Mouse (Mus musculus) retina, postnatal 1 day (tissue): Measurements from ENCODE around the gene Zfp982.
"Not testable (repeated sequence)": the region's sequence is repeated elsewhere in the genome, so short reads cannot be mapped to it uniquely, and the experiment has no call there.

Source experiments
- DNase-seq: peaks from one replicate; pipeline ENCODE4 v3.0.0-alpha.2; 2012

The Zfp982 gene

DNA sequence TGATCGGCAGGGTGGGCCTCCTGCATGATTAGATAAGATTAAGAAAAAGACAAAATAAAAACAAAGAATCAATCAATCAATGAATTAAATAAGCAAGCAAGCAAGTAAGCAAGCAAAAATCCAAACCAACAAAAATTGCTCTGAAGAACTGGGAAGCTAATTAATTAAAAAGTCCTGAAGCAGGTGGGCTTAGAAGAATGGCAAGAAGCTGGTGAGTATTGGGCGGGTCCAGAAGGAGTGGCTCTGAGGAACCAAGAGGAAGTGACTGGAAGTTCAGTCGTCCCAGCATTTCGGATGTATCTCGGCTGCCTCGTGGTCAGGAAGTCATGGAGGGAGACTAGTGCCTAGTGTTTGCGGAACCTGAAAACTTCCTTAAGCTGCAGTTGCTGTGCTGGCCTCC is at the start of gene Zfp982:
Gene Zfp982 (plus strand): TSS at position 301 of the 400 bp plus-strand sequence.
- DNase-seq: not testable (repeated sequence)

DNA sequence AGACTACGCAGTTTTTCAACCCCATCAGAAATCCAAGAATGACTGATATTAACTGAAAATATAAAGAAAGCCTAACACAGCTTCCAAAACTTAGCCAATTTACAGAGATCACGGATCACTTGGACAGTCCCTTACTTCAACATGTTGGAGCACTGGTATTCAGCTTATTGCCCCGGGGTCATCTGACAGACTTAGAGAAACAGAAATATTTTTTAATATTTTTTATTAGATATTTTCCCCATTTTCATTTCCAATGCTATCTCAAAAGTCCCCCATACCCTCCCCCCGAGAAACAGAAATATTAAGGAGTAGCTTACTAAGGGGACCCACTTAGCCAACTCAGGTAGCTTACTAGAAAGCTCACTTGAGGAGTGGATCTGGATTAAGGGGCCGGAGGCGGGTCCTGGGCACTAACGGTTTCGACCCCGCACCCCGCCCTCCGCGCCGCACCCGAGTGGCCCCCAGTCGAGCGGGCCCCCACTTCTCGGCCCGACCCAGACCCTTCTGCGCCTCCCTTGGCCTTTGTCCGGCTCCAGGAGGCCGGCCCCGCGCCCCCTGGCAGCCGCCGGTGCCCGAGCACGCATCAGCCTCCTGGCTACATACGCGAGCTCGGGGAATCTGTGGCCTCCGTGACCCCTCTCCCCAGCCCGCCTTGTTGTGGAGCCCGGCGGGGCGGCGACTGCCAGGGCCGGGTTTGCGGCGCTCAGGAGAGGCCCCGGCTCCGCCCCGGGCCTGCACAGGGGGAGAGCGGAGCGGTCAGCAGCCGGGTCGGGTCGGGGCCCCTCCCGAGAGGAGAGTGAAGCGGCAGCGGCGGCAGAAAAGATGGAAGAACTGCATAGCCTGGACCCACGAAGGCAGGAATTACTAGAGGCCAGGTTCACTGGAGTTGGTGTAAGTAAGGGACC is 49.3 kb upstream of the Zfp982 start:
- DNase-seq: peak; percentile 83

DNA sequence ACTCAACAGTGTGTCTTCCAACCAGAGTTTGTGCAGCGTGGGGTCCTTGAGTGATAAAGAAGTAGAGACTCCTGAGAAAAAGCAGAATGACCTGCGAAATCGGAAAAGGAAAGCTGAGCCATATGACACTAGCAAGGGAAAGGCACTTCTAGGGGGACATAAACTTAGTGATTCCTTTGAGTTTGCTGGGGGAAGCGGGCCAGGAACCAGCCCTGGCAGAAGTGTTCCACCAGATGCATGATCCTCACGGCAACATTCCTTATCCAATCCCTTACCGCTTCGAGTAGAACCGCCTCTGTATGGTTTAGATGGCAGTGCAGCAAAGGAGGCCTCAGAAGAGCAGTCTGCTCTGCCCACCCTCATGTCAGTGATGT is 48.7 kb upstream of the Zfp982 start:
- DNase-seq: not testable (repeated sequence)

DNA sequence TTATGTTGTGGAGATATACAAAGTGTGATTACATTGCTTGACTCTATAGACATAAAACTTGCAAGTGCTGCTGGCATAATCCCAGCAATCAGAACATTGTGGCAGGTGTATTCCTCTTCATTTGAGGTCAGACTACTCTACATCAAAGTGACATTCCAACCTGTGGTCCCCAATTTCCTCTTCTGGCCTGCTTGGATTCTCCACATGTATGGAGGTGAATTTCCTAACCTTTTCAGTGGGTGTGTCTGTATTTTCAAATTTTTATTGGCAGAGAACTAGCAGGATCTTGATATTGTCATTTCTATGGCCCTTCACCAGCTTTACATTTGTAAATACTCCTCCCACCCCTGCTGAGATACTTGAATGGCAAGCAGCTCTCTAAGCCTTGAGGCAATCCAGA is 46.8 kb upstream of the Zfp982 start:
- not testable (repeated sequence) for DNase-seq

DNA sequence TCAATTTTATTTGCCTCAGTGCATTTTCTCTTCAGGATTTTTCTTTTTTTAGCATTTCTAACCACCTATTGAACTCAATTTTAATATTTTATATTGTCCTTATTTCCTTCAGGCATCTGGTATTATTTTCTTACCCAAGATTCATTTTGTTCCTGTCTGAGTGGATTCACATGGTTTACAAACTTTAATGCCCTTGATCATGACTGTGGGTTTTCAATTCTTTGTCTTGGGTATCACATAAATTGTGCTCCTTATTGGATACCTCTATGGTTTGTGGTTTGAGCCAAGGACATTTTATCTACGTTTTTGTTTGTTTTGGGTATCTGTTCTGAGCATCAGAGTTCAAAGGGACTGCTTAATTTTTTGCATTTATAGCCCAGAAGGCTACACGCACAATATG is 43.9 kb upstream of the Zfp982 start:
- DNase-seq: no peak

DNA sequence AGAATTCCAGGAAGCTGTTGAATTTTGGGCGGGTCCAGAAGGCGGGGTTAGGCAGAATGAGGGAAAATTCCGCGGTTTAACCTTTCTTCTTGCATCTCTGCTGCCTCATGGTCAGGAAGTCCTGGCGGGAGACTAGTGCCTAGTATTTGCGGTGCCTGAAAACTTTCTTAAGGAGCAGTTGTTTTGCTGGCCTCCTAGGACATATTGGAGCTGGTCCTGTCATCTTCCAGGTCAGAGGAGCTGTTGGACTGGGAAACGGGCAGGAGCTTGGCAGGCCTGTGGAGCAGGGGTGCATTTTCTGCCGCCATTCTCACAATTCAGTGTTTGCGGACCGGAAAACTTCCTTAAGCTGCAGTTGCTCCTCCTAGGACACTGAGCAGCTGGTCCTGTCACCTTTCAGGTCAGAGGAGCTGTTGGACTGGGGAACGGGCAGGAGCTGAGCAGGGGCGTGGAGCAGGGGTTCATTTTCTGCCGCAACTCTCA is 43.1 kb upstream of the Zfp982 start:
- DNase-seq: no peak

DNA sequence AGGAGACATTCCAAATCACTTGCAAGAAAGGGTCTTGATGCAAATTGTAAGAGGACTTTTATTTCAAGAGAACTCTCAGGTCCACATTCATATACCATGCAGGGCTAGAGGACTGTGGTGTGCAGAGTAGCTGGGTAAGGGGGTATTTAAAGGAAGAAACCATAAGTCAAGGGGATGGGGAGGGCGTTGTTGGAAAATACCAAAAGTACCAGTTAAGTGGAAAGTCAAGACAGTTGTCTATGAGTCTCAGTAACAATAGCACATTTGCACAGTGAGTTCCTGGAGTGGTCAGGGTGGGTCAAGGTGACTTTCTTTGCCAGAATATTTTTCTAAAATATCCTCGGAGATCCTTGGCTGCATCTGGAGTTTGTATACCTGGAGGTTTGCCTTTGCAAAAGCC is 42.2 kb upstream of the Zfp982 start:
- DNase-seq: not testable (repeated sequence)

DNA sequence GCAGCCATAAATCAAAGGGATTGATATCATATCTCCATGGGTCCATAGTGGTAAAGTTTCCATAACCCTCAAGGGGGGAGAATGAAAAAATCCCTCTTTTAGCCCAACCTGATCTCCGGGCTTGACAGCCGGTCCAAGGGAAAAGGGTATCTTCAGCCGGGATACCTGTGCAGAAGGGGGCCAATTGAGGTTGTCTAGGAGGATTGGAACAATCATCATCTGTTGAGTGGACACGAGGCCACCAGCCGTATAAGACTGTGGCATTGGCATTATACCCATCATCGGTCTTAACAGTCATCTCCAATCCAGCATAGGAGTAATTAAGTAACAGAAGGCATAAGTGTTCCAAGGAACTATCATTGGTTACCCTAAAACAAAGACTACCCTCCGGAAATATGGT is 25.0 kb upstream of the Zfp982 start:
- DNase-seq: not testable (repeated sequence)

DNA sequence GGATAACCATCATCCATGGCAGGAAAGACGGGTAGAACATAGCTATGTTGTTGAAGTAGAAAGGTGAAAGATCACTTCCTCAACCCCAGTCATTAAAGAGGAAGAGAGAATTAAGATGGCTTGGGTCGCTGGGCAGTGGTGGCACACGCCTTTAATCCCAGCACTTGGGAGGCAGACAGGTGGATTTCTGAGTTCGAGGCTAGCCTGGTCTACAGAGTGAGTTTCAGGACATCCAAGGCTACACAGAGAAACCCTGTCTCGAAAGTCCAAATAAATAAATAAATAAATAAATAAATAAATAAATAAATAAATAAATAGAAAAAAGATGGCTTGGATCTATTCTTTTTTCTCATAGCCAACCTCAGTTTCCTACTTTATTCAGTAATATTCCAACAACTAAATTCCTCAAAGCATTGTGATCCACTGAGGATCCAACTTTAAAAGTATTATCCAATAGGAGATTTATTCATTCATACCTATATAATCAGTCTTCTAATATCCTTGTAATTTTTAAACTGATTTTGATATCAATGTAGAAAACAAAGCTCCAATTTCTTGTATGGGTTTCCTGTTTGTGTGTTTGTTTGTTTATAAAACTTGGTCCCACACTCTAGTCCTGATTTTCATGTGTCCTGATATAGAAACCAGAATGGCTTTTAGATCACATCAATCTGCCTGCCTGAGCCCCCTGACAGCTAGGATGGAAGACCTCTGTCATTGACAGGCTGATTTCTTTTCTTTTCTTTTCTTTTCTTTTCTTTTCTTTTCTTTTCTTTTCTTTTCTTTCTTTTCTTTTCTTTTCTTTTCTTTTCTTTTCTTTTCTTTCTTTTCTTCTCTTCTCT is 6.8 kb downstream of the Zfp982 start:
- DNase-seq: not testable (repeated sequence)

DNA sequence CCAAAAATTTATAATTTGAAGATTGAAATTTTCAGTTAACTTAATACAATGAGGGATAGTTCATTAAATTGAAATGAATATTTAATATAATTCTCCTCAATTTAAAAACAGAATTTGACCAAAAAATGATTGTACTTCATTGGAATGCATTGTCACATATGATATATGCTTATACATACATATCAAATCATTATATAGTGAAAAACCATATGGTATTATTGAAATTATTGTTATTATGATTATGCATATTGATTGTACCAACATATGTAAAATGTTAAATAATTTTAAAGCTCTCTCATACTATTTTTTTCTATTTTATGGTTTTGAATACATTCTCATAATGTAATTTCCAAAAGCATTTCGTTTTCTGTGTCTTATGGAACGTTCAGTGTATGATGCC is 17.0 kb downstream of the Zfp982 start:
- DNase-seq: no peak

DNA sequence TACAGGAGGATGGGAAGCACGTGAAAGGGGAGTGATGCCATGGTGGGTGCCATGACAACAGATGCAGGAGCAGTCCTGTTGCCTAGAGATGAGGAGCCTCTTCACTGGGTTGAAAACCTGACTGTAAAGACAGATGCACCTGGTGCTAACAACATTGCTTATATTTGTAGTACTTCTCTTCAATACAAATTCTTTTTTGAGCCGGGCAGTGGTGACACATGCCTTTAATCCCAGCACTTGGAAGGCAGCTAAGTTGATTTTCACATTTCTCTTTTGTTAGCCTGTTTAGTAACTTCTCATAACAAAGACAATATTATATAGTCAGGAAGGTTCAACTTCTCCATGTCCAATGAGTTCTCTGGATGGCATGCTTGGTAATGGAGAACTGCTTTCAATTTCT is 26.8 kb downstream of the Zfp982 start:
- DNase-seq: no peak

DNA sequence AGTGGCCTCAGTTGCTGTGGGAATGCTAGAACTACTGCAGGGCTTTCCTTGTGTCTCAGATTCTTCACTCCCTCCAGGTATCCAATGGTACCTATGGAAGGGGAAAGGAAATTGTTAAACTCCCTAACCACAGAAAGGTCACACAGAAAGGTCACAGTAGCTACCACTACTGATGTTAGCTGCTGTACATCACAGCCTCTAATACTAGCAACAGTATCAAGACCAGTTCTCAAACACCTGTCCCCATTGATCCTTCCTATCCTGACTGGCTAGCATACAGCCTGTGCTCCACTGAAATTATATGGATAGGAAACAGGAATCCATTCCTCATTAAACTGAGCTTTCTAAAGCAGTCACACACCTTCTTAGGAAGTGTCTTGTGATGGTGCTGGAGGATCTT is 27.9 kb downstream of the Zfp982 start:
- DNase-seq: no peak

DNA sequence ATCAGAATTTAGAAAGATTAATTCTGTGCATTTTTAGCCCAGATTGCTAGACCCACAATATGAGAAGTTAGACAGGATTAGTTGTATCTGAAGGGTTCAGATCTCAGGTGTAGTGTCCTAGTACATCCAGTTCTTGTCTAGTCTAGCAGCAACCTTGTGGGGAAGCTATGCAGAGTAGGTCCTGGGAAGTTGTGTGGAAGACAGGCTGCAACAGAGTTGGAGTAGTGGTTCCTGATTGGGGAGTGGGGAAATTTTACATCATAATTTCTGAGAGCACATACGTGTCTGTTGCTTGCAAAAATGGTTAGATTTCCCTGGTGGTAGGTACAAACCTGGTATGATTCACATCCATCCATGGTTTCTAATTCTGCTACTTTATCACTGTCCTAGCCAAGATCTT is 32.9 kb downstream of the Zfp982 start:
- DNase-seq: no peak

DNA sequence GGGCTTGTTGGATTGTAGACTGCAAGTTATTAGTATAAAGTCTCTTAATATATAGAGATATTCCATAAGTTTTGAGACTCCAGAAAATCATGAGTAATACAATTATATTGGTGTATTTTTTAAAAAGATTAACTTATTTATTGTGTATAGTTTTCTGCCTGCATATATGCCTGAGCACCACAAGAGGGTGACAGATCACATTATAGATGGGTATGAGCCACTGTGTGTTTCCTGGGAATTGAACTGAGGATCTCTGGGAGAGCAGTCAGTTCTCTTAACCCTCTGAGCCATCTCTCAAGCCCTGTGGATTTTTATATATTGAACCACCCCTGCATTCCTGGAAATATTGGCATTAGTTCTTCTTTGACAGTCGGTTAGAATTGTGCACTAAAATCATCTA is 38.1 kb downstream of the Zfp982 start:
- no peak for DNase-seq

DNA sequence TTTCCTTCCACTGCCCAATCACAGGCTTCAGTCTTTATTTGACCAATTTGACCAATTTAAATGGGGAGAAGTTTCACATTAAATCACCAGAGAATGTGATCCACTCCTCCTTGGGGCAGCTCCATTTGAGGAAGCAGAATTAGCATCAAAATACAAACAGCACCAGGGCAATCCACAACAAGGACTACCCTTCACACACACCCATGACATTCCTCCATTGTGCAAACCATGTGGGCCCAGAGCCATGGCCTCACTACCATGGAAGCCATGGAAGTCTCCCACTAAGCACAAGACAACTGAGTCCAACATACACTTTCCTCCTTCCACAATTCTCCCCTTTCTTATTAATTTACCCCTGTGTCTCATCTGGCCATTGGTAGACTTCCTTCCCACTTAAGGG is 43.7 kb downstream of the Zfp982 start:
- not testable (repeated sequence) for DNase-seq

DNA sequence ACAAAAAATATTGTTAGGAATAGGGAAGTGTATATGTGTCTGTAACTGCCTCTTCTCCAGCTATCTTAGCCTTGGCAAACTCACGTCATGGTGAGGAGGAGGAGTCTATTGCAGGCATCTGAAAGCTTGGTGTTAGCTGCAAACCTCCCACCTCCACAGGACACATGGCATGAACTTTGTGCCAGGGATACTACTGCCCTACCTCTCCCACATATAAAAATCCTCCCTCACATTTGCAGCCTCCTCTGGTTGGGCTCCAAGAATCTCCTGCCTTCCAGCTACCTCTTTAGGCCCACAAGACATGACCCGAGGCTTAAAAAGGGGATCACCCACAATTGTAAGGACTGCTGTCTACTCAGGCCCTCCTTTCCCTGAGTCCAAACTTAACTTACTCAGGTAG is 45.5 kb downstream of the Zfp982 start:
- DNase-seq: no peak

DNA sequence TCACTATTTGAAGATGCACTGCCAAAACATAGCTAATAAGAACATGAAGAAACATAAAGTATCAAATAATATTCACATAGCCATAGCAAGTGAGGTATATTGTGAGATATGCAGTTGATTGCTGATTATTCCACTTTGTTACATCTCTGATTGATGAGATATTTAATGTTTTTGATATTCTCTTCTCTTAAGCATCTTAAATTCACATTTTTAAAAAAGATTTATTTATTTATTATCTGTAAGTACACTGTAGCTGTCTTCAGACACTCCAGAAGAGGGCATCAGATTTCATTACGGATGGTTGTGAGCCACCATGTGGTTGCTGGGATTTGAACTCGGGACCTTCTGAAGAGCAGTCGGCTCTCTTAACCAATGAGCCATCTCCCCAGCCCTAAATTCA is 47.7 kb downstream of the Zfp982 start, which contains the start of gene Gm16503:
Gene Gm16503 (plus strand): TSS at position 301 of the 400 bp plus-strand sequence.
- DNase-seq: not testable (repeated sequence)

DNA sequence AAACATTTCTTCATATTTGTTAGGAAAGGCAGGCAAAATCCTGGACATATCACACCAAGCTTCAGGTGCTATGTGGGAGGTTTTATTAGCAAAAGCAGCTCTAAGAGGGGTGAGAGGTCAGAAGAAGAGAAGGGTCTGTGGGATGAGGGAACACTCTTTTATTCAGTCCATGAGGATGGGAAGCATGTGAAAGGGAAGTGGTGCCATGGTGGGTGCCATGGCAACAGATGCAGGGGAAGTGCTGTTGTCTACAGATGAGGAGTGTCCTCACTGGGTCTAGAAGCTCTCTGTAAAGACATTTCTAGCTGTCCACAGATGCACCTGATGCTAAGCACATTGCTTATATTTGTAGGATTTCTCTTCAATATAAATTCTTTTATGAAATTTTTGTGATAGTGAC is 48.9 kb downstream of the Zfp982 start:
- DNase-seq: no peak

DNA sequence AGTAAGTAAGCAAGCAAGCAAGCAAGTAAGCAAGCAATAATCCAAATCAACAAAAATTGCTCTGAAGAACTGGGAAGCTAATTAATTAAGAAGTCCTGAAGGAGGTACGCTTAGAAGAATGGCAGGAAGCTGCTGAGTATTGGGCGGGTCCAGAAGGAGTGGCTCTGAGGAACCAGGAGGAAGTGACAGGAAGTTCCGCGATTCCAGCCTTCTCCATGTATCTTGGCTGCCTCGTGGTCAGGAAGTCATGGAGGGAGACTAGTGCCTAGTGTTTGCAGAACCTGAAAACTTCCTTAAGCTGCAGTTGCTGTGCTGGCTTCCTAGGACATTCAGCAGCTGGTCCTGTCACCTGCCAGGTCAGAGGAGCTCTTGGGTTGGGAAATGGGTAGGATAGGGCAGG is 60.9 kb downstream of the Zfp982 start, which contains the start of gene Zfp985:
Gene Zfp985 (plus strand): TSS at position 207 of the 400 bp plus-strand sequence.
- not testable (repeated sequence) for DNase-seq

DNA sequence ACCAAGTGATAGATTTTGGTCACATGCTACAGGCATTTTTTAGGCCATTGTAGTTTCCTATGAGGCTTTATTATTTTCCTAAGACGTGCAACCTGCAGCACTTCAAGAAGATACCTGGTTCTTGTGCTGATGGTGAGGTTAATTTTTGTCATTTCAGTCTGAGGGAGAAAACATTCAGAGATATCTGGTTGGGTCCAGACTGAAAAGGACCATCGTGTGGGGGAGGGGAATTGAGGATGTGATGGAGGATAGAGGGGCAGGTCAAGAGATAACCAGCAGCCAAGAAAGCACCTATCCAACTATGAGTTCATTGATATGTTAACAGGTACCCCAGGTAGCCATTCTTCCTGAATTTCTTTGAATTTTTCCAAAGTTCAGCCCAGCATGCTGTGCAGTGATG is 62.1 kb downstream of the Zfp982 start:
- DNase-seq: not testable (repeated sequence)

DNA sequence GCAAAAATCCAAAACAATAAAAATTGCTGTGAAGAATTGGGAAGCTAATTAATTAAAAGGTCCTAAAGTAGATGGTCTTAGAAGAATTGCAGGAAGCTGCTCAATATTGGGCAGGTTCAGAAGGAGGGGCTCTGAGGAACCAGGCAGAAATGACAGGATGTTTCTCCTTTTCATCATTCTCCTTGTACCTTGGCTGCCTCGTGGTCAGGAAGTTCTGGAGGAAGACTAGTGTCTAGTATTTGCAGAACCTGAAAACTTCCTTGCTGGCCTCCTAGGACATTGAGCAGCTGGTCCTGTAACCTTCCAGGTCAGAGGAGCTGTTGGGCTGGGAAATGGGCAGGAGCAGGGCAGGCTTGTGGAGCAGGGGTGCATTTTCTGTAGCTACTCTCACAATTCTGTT is 64.7 kb downstream of the Zfp982 start:
- not testable (repeated sequence) for DNase-seq

DNA sequence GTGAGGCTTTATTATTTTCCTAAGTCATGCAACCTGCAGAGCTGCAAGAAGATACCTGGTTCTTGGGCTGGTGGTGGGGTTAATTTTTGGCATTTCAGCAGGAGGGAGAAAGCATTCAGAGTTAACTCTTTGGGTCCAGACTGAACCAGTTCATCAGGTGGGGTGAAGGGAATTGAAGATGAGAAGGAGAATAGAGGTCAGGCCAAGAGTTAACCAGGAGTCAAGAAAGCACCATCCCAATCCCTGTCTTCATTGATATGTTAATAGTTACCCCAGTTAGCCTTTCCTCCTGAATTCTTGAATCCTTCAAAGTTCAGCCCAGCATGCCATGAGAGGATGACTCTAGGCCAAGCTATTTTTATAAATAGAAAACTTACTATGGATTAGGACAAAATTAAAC is 65.8 kb downstream of the Zfp982 start:
- DNase-seq: not testable (repeated sequence)

DNA sequence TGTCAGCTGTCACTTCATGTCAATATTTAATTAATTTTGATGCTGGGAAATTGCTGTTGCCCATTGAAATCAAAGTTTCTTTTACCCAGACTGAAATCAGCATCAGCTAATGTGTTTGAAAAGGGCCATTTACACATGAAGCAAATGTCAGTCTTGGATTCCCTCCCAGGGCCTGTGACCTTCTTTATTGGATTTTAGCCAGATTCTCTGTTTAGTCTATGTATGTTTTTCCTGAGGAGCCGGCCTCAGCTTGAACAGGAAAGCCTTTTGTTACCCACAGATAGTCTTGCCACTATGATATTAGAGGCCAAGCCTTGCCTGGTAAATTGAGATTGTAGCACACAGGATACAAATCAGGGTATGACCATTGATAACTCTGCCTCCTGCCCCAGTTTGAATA is 66.9 kb downstream of the Zfp982 start:
- not testable (repeated sequence) for DNase-seq
